Mouse (Mus musculus) c-Kit-positive CD71-negative TER-119-negative erythroid progenitor cells, embryonic 14.5 days (primary cell): ENCODE measurements around the gene Nfib.

Experiments used
- DNase-seq: peaks from one replicate; pipeline ENCODE4 v3.0.0-alpha.2; 2013; ENCODE audit warnings: low read depth

Nfib gene

DNA sequence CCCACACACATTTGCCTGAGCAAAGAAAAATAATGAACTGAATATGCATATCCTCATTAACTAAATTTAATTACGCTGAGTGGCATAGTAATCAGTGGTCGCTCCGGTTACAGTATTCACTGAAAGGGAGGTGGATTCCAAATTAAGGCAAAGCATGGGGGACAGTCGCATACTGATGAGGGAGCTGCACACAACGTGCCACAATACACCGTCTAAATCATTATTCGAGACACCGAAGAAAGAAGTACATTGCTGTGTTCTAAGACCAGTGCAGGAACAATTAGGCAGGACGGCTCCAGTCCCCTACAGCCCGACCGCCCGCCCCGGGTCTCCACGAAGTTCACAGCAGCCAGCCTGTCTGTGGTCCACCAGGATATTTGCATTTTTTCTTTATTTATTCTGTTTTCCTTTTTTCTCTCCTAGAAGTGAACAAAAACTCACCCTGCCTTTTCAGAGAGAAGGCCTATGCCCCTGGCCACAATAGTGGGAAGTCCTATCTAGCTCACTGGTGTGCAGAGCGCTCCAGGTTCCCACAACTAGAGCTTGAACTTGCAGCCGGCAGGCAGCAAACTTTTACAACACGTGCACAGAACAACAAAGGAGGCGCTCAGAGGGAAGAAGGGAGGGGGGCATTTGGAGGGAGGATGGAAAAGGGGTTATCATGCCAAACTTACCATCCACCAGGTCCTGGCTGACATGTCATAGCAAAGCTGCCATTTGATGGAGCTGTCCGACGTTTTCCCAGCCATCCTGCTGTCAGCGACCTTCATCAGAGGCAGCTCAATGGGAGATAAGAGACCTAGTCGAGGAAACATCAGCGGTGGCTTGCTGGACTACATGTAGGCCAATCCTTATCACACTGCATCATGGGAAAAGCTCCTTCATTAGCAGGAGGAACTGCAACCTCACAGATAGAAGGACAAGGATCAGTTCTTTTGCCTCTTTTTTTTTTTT, at the start of gene Nfib:
Gene Nfib (minus strand): TSS at position 910 of the 954 bp plus-strand sequence.
- no peak for DNase-seq

DNA sequence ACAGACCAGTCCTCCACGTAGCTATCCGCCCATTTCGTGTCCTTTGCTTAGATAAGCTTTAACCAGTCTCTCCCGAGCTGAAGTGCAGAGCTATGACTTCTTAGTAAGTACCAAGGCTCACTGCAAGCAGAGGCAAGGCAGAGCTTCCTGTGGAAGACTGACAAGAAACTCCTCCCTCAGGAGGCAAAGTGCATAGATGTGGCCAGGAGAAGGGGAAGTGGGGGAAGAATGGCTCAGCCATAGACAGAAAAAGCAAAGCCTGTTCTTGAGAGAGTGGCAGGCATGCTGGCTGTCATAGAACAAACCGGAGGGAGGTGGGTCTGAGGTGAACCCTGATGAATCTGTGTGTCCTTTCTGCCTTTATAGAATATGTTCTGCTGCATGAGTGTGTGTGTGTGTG, 30.2 kb upstream of the Nfib start:
- peak; percentile 18 for DNase-seq

DNA sequence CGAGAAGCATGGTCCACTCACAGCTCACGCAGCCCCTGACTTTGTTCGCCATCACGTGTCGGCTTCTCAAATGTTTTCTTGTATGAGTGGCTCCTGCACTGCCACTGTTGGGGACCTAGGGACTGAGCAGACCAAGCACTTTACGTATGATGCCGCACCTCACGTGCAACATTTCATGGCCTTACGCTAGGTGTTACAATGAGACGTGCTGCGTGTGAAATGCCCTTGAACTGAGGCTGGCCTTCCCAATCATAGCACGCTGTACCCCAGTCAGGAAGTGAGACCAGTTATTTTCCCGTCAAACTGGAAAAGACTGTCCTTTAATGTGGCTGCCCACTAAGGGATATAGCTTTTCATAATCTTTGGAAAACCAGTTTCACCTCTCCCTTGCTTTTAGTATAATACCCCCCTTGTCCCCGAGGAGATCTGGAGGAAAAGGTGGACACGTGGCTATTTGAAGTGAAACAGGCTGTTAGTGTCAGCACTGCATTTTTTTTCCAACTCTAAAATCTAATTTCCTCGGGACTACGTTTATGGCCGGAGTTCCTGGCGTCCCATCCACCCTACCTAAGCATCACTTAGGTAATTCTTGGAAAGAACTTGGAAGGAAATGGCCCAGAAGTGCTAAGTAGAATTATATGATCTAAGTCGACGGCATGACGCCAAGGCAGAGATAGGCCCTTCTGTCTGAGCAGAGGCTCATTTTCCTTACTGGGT, 29.4 kb upstream of the Nfib start:
- DNase-seq, result no peak

DNA sequence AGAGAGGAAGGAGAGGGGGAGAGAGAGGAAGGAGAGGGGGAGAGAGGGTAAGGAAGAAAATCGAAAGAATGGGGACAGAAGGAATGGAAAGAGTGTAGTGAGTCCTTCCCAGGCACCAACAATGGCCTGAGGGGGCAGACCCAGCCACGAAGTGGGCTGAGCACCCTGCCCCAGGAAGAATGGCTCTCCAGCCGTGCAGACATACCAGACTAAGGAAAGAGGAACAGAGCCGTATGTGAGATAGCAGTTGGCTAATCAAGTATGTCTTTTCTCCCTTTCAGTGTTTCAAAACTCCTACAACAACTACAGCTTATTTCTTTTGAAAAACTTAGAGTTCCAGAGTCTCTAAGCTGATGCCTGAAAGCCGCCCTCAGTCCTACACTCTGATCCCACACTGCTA, 28.8 kb upstream of the Nfib start:
- no peak for DNase-seq

DNA sequence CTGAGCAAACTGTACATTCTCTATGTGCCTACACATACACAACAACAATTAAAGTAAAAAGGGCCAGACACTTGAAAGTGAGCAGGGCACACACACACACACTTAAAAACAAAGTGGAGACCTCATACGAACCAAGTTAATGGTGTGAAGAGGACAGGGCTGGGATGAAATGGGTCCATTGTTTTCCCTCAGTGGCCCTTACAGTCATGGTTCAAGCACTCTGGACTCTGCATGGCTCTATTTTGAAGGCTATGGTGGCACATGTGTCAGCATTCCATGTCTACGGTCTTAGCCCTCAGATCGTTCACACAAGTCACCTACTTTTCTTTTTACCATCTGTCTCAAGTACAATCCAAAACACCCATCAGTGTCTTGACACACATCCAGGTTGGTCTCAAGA, 28.1 kb upstream of the Nfib start:
- DNase-seq, result no peak

DNA sequence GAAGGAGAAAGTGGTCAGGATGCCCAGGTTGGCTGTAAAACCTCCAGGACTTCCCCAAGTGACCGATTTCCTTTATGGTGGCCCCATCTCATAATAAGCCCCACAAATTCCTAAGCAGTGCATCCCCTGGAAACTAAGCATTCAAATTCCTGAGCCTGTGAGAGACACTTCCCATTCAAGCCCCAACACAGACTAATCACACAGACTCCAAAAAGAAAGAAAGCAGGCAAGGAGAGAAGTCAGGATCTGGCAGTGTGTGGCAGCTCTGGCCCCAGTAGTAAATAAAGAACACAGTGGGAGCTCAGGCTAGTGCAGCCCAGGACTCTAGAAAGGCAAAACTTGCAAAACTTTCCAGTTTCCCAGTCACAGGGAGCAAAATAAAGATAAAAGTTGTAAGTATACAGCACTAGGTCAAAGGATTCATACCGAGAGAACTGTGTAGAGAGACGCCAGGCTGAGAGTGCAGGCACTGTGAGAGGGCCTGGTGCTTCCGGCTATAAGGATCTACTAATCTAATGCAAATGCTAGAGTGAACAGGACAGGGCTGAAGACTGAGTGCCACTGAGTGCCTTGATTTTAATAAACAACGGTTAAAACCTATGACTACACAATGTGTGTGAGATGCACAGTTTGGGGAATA, 24.8 kb upstream of the Nfib start:
- no peak for DNase-seq

DNA sequence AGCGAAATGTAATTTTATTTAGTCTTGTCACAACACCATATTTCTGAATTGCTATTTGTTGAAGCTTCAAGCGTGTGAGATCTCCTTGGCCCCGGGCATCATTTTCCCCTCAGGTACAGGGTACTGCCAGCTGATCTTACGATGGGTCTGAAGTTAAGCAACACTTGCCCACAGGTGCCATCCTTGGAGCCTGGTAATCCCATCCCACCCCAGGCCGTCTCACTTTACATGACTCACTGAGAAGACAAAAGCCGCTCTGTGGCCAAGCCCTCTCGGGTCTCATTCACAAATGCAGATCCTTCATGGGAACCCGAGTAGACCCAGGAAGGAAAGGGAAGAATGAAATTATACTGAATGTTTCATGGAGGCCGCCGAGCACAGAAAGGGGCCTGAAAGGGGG, 18.5 kb upstream of the Nfib start:
- DNase-seq, result no peak

DNA sequence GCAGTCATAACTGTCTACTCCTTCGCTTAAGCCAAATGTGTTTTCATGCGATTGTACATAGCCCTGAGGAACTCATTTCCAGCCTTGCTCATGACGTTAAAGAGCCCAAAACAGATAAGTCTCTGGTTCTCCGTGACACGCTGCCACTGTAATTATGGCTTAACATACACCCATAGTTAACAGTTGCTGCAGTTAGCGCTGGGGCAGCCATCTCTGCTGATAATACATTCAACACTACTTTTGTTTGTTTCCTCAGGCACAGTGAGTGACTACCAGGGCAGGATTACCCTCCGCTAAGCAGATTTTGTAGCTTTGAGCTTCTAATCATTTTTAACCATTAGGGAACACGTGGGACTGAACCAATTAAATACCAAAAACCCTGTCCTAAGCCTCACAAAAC, 17.5 kb upstream of the Nfib start:
- no peak for DNase-seq

DNA sequence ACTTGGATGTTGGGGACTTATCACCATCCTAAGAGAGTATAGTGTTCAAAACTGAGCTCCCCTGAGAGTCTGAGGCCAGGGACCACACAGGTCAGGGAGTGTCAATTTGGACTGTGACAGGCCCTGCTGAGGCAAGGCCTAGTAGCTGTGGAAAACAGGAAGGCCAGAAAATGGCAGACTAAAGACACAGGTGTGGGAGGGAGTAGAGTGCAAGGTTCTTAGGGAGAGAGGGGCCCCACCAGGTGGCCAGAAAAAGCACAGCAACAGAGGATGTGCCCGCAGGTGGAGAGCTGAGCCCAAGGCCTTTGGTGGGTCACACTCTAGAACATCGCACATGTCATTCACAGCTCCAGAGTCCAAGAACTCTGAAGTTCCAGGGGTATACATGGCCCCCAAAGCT, 10.3 kb upstream of the Nfib start:
- DNase-seq, result no peak

DNA sequence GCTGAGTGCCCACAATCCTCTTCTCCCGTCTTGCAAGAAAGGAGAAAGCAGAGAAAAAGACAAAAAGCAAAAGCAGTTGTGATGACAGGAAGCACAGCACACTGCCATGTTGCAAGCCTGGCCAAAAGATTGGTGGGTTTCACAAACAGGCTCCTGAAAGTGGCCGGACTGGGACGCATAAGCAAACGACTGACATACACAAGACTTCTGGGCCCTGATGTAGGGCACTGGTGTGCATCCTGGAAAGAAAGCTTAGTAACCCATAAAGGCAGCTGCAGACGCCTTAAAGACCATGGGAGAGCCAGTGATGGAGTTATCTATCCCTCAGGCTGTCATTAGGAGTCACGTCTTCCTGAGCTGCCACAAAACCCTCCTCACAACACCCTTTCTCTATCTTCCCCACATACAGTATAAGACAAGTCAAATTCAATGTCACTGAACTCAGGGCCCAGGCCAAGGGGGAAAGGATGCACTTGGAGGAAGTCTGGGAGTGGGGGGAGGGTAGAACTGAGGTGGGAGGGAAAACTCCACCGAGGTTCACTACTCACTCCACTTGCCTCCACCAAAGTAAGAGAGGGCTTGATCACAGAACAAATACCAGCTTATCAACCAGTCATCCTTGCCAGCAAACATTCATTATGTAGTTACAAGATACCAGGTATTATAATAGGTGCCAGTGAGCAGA, 6.2 kb upstream of the Nfib start:
- DNase-seq, result no peak

DNA sequence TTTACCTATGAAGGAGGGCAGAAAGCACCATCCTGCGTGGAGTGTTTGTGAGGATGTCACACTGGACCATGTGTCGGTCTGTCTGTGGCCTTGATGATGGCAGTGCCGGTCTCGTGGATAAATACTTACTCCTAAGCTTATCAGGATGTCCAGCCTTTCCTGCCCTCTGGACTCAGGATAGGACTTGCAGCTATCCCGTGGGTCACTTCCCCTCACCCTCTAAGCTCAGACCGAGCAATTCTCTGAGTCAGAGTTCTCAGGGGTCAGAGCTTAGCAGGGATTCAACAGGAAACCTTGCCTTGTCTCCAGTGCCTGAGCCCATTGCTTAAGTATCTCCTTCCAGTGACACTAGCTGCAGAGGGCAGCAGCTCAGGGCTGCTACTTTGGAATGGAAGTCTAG, 4.1 kb upstream of the Nfib start:
- no peak for DNase-seq

DNA sequence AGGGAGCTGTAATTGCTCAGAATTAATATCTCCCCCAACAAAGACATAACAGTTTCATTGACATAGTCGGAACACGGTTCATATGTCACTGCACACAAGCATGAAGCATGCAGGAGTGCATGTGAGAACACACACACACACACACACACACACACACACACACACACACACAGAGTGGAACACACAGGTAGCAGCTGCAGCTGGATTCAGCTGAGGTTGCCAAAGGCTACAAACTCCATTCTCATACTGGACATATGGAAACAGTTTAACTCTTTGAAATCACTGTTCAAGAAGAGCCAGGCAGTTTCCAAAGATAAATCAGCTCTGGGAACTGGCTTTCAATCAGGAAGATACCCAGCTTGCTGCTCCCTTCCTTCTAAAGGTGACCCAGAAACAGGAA, 462 bp upstream of the Nfib start:
- DNase-seq, result no peak

DNA sequence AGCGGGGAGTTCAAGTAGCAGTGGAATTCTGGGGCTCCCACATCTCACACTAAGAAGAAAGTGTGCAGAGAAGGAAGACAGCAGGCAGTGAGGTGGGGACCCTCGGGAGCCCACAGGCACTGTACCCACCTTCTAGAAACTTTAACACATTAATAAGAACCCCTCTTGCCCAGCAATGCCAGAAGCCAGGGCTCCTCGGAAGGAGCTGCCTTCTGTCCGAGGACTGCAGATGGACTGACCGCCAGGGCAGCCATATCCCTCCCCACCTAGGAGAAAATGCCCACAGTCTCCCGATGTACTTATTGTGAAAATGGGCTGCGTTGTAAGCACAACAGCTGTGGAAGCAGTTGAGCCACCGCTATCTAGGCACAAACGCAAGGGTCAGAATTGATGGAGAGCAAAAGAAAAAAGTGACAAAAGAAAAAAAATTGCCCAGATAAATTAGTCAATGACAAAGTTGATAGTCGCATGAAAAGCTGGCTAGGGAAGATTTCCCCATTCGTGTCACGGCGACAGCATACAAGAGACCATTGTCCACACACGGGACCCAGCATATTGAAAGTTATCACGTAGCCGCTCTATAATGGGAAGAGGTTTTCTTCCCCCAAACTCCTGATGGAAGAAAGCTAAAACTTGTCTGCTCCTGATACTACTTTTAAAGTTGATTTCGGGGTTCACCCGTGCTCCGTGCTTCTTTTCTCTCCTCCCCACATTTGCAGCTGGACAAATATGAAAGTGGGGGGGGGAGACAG, 1.3 kb downstream of the Nfib start:
- no peak for DNase-seq

DNA sequence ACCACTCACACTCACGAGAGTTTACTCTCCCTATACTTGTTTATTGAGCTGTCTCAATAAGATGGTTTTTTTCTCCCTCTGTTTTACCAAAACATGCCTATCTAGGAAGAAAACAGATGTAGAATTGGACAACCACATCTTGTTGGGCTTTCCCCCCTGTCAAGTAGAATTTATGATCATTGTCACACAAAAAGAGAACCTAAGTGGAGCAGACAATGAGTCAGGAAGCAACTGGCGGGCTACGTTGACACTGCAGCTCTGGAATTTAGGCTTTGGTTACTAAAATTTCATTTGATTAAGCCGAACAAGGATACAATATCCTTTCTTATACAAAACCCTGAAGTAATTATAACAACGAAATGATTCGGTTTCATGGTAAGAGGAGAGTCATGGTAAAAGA, 2.7 kb downstream of the Nfib start:
- peak; percentile 22 for DNase-seq

DNA sequence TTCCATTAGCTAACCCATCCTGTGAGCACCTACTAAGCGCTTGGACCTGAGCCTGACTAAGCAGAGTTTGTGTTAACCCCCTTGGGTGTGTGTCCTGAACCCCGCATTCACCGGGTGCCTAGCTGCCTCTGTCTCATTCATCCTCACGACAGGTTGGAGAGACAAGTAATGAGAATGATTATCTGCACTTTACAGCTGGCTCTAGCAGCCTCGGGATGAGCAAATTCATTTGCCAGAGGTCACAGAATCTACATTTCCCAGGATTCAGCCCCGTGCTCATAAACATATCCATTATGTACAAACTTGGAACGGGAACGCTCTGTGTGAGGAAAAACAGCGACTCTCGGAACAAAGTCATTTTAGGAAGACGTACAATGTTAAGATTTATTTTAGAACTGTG, 6.0 kb downstream of the Nfib start:
- DNase-seq, result no peak

DNA sequence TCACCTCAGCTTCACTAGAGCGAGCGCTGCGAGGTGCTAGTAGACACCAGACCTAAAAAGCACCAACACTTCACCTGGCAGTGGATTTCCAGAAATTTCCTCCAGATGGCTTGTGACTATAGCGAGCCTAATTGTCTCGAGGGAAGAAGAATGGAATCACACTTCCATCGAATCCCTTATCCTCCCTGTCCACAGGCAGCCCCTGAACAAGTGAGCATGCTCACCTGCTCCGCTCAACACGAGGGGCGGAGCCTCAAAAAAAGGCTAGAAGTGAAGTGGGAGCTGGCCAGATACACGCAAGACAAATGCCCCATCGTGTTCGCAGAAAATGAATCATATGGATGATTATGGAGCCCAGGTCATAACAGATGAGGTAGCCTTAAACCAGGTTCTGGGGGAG, 6.9 kb downstream of the Nfib start:
- no peak for DNase-seq

DNA sequence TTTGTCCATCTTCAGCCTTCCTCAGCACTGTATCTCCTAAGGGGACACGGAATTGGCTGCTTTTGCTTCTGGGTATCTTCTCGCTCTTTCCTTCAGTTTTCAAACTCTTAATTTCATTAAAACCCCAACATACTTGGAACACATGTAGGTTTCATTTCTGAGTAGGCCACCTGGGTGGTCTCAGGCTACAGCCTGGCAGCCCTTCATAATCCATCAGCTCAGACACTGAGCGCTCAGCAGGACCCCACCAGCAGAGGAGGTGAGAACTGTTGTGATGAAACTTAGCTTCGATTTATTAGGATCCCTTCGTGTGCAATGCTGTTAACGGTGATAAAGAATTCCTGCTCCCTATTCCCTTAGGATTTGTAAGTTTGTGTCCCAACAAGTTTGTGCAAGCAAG, 8.4 kb downstream of the Nfib start:
- no peak for DNase-seq

DNA sequence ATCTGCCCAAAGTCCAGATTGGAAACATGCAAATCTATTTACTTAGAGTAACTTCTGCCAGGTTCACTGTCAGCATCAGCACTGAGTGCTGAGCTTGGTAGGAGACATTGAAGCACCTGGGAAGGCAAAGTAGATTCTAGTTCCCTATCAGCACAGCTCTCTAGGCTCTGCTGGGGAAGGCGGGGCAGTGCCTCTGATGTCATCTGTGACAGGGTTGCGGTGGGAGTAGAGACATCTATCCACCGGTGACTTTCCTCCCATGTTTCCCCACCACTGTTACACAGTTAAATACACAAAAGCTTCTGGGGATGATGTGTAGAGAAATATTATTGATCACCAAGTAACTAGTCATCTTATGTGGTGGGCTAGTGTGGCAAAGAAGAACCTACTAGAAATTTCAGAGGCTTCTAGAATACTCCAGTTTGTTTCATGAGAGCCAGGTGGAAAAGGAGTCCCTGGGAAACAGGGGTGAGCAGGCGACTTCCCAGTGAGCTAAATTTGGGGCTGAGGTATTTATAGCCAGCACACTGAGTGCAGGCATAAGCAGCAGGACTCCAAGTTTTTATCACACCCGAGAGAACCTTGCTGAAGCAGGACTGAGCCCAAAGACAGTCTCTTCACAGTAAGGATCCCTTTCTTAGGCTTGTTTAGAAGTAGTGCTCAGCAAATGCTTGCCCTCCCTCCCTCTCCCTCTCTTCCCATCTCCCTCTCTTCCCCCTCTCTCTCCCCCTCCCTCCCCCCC, 9.6 kb downstream of the Nfib start:
- DNase-seq, result no peak

DNA sequence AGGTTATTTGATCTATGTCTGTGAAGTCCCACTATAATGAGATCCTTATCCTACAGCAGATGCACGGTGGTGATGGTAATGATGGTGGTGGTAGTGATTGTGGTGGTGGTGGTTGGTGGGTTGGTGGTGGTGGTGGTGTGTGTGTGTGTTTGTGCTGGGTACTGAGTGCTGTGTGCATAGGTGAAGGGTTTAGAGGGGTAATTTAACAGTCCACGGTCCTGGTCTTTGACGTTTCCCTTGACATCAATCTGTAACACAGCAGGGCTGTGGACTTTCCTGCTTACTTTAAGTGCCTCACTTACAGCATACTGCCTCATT, 13.6 kb downstream of the Nfib start:
- no peak for DNase-seq

DNA sequence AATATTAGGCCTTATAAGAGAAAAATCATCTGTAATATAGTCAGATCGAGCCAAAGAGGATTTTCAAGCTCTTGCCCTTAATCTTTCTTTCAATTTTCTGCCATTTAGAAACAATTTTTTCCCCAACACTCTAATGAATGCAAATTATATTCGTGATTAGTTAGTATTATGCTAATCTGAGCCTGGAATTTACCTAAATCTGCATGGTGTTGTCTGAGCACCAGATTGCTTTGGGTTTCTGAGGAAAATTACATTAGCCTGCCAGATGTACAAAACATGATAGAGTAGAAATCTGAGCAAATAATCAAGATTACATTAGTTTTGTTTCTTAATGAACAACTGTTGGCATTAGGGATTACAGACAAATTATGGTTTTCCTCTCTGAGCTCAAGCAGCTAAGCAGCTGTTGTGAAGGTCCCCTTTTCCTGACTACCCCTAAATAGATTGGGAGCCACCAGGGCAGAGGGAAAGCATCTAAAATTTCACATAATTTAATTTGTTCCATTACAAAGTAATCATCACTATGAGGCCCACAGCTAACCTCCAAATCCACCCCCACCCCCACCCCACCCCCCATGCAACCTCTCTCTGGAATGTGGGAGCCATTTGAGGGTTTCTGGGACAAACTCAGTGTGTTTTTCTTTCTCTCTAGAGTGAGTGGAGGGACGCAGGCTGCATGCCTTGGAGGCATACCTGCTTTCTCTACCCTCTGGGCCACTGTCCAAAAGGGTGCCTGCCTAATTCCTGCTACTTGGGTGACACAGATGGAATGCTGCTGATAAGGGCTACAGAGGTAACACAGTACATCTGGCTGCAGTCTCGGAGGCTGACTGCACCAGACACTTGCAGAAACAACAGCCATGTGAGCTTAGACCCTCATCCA, 14.2 kb downstream of the Nfib start:
- no peak for DNase-seq
